Mouse (Mus musculus) adrenal gland, postnatal 4 days (tissue): Measurements from ENCODE around the gene Tmem221. TPM values are rescaled to one million over a fixed set of nuclear protein-coding genes. Genes with fewer than 3 reads are reported as not detected.

Experiments used
- DNase-seq, 2 experiments: peaks; one replicate each; pipeline ENCODE4 v3.0.0; 2021 to 2022; ENCODE audit warnings: low spot score in 2 of 2, mixed read lengths in 2 of 2
- total RNA-seq, 2 experiments: library from RNA; stranded (reverse); gene quantifications; 2 replicates each; pipeline ENCODE4 v1.2.3; 2021

Gene Tmem221
- total RNA-seq, 2 experiments from 2014 or later = 4.4 to 4.5 TPM

GRCm38 (mm10) chr8:71579009-71579408 is 20.3 kb upstream of the Tmem221 start:
- DNase-seq = no peak

- no peak for DNase-seq
Measured at GRCm38 (mm10) chr8:71577856-71578387, 19.3 kb upstream of the Tmem221 start.

DNA sequence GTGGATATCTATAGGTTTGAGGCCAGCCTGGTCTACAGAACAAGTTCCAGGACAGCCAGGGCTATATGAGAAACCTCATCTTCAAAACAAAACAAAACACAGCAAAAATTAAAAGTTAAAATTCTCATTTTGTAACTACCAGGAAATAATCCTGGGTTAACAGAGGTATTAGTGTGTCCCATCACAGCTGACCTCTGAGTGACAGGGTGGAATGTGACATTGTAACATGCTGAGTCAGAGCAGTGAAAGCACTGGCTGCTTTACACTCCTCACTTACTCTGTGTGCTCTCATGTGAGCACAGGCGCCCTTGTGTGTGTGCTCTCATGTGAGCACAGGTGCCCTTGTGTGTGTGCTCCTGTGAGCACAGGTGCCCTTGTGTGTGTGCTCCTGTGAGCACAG is 16.3 kb upstream of the Tmem221 start:
- no peak for DNase-seq

DNA sequence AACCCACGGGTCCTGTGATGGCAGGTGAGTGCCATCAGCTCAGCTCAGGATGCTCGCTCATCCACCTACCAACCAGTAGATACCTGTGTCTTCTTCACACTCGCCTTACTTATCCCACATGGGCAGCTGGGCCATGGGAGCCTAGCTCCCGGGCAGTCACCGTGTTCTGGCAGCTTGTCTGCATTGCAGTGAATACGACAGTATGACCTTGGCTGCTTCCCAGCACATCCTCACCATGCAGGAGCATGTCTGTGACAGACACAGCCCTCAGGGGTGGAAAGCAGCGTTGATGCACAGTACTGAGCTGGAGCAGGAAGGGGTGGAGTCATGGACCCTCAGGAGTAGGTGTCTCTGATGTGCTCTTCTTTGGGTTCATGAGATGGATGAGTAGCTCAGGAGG is 15.8 kb upstream of the Tmem221 start:
- no peak for DNase-seq

DNA sequence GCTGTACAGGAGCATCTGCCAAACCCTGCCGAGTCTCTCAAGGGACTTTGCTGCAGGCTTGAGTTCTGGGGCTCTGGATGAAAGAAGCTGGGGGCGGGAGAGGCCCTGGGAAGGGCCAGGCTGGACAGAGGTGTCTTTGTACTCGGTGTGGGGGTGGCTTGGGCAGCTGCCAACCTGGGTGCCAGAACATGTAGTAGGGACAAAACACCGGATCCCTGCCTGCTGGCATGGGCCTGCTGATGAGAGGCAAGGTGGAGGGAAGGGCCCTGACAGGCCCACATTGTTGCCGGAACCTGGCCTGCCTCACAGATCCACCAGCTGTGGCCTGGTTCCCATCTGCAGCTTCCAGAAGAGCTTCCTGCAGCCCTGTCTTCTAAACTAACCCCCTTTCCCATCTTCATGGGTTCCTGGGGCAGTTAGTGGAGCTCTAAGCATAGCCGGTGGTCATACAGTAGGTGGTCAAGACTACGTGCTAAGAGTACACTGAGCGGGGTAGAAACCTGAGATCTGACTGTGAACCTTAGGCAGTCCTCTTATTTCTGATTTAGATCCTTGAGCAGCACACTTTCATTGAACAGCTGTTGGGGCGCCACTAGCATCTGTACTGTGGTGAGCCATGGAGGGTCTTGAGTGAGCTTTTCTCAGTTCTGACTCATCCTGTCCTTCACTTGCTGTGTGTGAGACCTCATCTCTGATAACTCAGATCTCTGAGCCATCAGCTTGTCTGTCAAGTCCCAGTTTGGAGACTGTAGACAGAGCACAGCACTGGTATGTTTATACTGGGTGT is 14.4 kb upstream of the Tmem221 start:
- no peak for DNase-seq

DNA sequence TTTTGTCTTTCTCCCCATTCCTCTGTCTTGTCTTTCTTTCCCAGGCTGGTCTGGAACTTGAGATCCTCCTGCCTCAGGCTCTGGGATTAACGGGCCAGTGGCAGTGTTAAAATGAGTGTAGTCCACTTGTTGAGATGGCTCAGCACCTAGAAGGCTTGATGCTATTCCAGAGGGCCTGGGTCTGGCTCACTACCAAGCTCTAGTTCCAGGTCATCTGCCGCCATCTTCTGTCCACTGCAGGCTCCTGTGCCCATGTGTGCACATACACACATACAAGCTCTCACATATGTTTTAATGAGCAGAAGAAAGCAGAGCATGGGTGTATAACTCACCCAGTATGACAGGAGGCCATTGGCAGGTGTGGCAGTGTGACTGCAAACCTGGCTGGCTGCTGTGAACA is 13.4 kb upstream of the Tmem221 start:
- DNase-seq = no peak

- DNase-seq = peak; percentile 74 to 84
Measured at GRCm38 (mm10) chr8:71570291-71570954, 11.8 kb upstream of the Tmem221 start.

GRCm38 (mm10) chr8:71569366-71570290 is 11.0 kb upstream of the Tmem221 start:
- DNase-seq = peak; percentile 50 to 77

DNA sequence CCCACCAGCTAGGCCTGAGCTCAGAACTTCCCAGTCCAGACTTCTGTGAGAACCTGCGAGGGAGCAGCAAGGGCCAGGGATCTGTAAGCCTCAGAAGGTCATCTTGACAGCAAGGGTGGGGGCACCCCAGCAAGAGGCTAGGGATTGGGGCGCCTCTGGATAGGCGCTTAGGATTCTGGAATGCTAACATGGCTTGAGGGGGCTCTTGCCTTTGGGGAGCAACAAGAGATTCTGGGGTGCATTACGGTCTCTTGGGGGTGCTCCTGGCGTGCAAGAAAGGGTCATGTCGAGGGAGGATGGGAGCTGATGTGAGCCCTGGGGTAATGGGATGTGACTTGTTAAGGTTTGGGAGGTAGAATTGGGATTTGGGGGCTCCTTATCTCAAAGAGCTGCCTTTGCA is 10.3 kb upstream of the Tmem221 start:
- no peak for DNase-seq

GRCm38 (mm10) chr8:71568387-71568937 is 9.8 kb upstream of the Tmem221 start, which contains the start of gene Slc27a1:
Slc27a1 (plus strand) TSS chr8:71568882.
- peak; percentile 45 to 71 for DNase-seq

- no peak for DNase-seq
Measured at GRCm38 (mm10) chr8:71567587-71567986, 8.9 kb upstream of the Tmem221 start.

DNA sequence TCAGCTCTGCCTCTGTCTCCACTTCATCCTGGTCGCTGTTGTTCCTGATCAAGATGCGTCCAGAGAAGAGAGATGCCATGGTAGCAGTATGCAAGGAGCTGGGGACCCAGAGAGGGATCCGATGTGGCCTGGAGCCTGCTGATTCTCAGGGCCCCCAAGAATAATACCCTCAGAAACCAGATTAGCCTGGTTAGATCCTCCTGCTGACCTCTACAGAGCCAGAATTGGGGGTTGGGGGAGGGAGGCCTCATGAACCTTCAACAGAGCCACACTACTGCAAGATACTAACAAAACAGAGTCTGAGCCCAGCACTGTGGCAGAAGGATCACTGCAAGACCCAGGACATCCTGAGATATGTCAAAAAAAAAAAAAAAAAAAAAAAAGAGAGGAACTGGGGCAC is 7.8 kb upstream of the Tmem221 start, which contains the start of gene Nxnl1:
TSS of gene Nxnl1 (minus strand) at position 101 of the 400 bp plus-strand sequence.
- no peak for DNase-seq

DNA sequence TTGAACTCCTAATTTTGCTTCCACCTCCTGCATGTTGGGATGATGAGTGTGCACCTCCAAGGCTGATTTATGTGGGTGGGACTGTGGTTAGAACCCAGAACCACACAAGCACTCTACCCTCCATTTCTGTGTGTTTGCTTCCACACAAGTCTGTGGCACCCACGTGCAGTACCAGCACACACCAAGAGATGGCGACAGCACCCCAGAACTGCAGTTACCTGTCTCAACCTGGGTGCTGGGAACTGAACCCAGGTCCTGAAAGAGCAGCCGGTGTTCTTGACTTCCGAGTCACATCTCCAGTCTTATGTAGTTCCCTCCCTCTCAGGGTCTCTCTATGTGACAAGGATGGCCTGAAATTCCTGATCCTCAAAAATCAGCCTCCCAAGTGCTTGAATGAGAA is 5.3 kb upstream of the Tmem221 start:
- no peak for DNase-seq

GRCm38 (mm10) chr8:71562751-71563150 is 4.1 kb upstream of the Tmem221 start:
- peak; percentile 71 to 79 for DNase-seq

GRCm38 (mm10) chr8:71561401-71561800 is 2.7 kb upstream of the Tmem221 start:
- no peak for DNase-seq

GRCm38 (mm10) chr8:71560765-71561164 is 2.1 kb upstream of the Tmem221 start:
- no peak for DNase-seq

- no peak for DNase-seq
Measured at GRCm38 (mm10) chr8:71560071-71560470, 1.4 kb upstream of the Tmem221 start.

- DNase-seq = peak in 1 of 2 experiments; percentile 52
Measured at GRCm38 (mm10) chr8:71558958-71559690, 453 bp upstream of the Tmem221 start.

GRCm38 (mm10) chr8:71554644-71555043 is 4.0 kb downstream of the Tmem221 start:
- DNase-seq = no peak

- DNase-seq = no peak
Measured at GRCm38 (mm10) chr8:71554001-71554400, 4.7 kb downstream of the Tmem221 start.
